Mouse (Mus musculus): ENCODE measurements around the gene Urb2. TPM values are rescaled to one million over a fixed set of nuclear protein-coding genes. Genes with fewer than 3 reads are reported as not detected.
A peak's percentile ranks its signal among the peaks of the same experiment; 100 is the strongest.
"Not testable (repeated sequence)": the region's sequence is repeated elsewhere in the genome, so short reads cannot be mapped to it uniquely, and the experiment has no call there.

The Urb2 gene
- polyA plus RNA-seq, 1 experiment from 2014 or later = 2.4 TPM

- Histone ChIP-seq H3K27ac (ENCODE audit: low read length) (no peak overlapping the region), H3K4me1 (ENCODE audit: control insufficient read depth, low read depth, low read length) (no peaks in the 10 kb centered on the region), H3K27me3 (ENCODE audit: control insufficient read depth, insufficient read depth, low read depth, low read length) (no peaks in the 10 kb centered on the region), H3K9me3 (replicated peaks; ENCODE audit: control insufficient read depth, low read length) (no peaks in the 10 kb centered on the region), H3K36me3 (ENCODE audit: control insufficient read depth, insufficient read depth) (peaks cover 50% of the 10 kb centered on the region), H3K4me3 (ENCODE audit: low read depth, low read length) (no peak overlapping the region), H3K9ac (ENCODE audit: low read depth, low read length) (no peak overlapping the region), H3K4me2 (ENCODE audit: low read depth, low read length) (no peak overlapping the region)
- 86% methylated on average over 10 of the region's 10 CpGs for WGBS (ENCODE audit: insufficient replicate concordance)
- ATAC-seq (ENCODE audit: low read depth) = peak; percentile 72
These were observed 18.7 kb upstream of the Urb2 start for GRCm38 (mm10) chr8:124002546-124003108.

- H3K4me2 ChIP-seq (ENCODE audit: low read depth, low read length) = no peak overlapping the region
- 61% methylated on average over 6 of the region's 6 CpGs for WGBS (ENCODE audit: insufficient replicate concordance)
- peaks cover 20% of the 10 kb centered on the region for H3K4me1 ChIP-seq (ENCODE audit: control insufficient read depth, low read depth, low read length)
- H3K4me3 ChIP-seq (ENCODE audit: low read depth, low read length) = no peak overlapping the region
- no peaks in the 10 kb centered on the region for H3K27me3 ChIP-seq (ENCODE audit: control insufficient read depth, insufficient read depth, low read depth, low read length)
- H3K36me3 ChIP-seq (ENCODE audit: control insufficient read depth, insufficient read depth) = peaks cover 49% of the 10 kb centered on the region
- H3K9me3 ChIP-seq (replicated peaks; ENCODE audit: control insufficient read depth, low read length) = no peaks in the 10 kb centered on the region
- no peak for ATAC-seq (ENCODE audit: low read depth)
- H3K9ac ChIP-seq (ENCODE audit: low read depth, low read length) = no peak overlapping the region
- no peak overlapping the region for H3K27ac ChIP-seq (ENCODE audit: low read length)
These were observed 13.5 kb upstream of the Urb2 start for GRCm38 (mm10) chr8:124007829-124008228.

- Histone ChIP-seq H3K36me3 (ENCODE audit: control insufficient read depth, insufficient read depth) (peaks cover 27% of the 10 kb centered on the region), H3K27me3 (ENCODE audit: control insufficient read depth, insufficient read depth, low read depth, low read length) (no peaks in the 10 kb centered on the region), H3K4me2 (ENCODE audit: low read depth, low read length) (peak overlapping the region; percentile 14; the same call in 1 of the 2 replicates), H3K9me3 (replicated peaks; ENCODE audit: control insufficient read depth, low read length) (no peaks in the 10 kb centered on the region), H3K4me1 (ENCODE audit: control insufficient read depth, low read depth, low read length) (peaks cover 36% of the 10 kb centered on the region), H3K9ac (ENCODE audit: low read depth, low read length) (no peak overlapping the region), H3K27ac (ENCODE audit: low read length) (no peak overlapping the region), H3K4me3 (ENCODE audit: low read depth, low read length) (no peak overlapping the region)
- 18% methylated on average over 3 of the region's 3 CpGs for WGBS (ENCODE audit: insufficient replicate concordance)
- 0 out of 2 replicates have a peak, but pooled peaks have one; percentile 13 for ATAC-seq (ENCODE audit: low read depth)
These were observed 9.7 kb upstream of the Urb2 start for GRCm38 (mm10) chr8:124011580-124011979.

- WGBS (ENCODE audit: insufficient replicate concordance) = 88% methylated on average over 3 of the region's 3 CpGs
- no peak overlapping the region for H3K9ac ChIP-seq (ENCODE audit: low read depth, low read length)
- peaks cover 23% of the 10 kb centered on the region for H3K36me3 ChIP-seq (ENCODE audit: control insufficient read depth, insufficient read depth)
- peak overlapping the region; percentile 14; the same call in 1 of the 2 replicates for H3K4me2 ChIP-seq (ENCODE audit: low read depth, low read length)
- no peak overlapping the region for H3K4me3 ChIP-seq (ENCODE audit: low read depth, low read length)
- H3K9me3 ChIP-seq (replicated peaks; ENCODE audit: control insufficient read depth, low read length) = no peaks in the 10 kb centered on the region
- ATAC-seq (ENCODE audit: low read depth) = no peak
- H3K27me3 ChIP-seq (ENCODE audit: control insufficient read depth, insufficient read depth, low read depth, low read length) = no peaks in the 10 kb centered on the region
- no peak overlapping the region for H3K27ac ChIP-seq (ENCODE audit: low read length)
- H3K4me1 ChIP-seq (ENCODE audit: control insufficient read depth, low read depth, low read length) = peaks cover 40% of the 10 kb centered on the region
These were observed 9.2 kb upstream of the Urb2 start for GRCm38 (mm10) chr8:124011989-124012586.

DNA sequence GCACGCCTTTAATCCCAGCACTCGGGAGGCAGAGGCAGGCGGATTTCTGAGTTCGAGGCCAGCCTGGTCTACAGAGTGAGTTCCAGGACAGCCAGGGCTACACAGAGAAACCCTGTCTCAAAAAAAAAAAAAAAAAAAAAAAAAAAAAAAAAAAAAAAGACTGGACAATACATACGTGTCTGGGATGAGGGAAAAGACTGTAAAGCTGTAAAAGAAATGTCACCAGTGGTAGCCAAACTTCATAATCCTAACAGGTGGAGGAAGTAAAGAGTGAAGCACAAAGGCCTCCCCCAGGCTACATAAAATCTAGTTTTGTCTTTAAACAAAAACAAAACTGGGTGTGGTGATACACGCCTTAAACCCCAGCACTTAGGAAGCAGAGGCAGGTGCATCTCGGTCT lies 7.0 kb upstream of the Urb2 start:
- not testable (repeated sequence) for H3K36me3 ChIP-seq (ENCODE audit: control insufficient read depth, insufficient read depth); H3K9ac ChIP-seq (ENCODE audit: low read depth, low read length); H3K27ac ChIP-seq (ENCODE audit: low read length); H3K4me3 ChIP-seq (ENCODE audit: low read depth, low read length); ATAC-seq (ENCODE audit: low read depth); H3K9me3 ChIP-seq (replicated peaks; ENCODE audit: control insufficient read depth, low read length); H3K4me2 ChIP-seq (ENCODE audit: low read depth, low read length); H3K27me3 ChIP-seq (ENCODE audit: control insufficient read depth, insufficient read depth, low read depth, low read length)
- 71% methylated on average over 7 of the region's 7 CpGs for WGBS (ENCODE audit: insufficient replicate concordance)
- H3K4me1 ChIP-seq (ENCODE audit: control insufficient read depth, low read depth, low read length) = peaks cover 57% of the 10 kb centered on the region

- H3K36me3 ChIP-seq (ENCODE audit: control insufficient read depth, insufficient read depth) = no peaks in the 10 kb centered on the region; the same call in 1 of the 2 replicates
- H3K27me3 ChIP-seq (ENCODE audit: control insufficient read depth, insufficient read depth, low read depth, low read length) = no peaks in the 10 kb centered on the region
- H3K27ac ChIP-seq (ENCODE audit: low read length) = no peak overlapping the region
- H3K4me1 ChIP-seq (ENCODE audit: control insufficient read depth, low read depth, low read length) = peaks cover 62% of the 10 kb centered on the region
- no peak for ATAC-seq (ENCODE audit: low read depth)
- 63% methylated on average over 3 of the region's 3 CpGs for WGBS (ENCODE audit: insufficient replicate concordance)
- no peak overlapping the region for H3K4me3 ChIP-seq (ENCODE audit: low read depth, low read length)
- H3K9me3 ChIP-seq (replicated peaks; ENCODE audit: control insufficient read depth, low read length) = no peaks in the 10 kb centered on the region
- no peak overlapping the region for H3K4me2 ChIP-seq (ENCODE audit: low read depth, low read length)
- no peak overlapping the region for H3K9ac ChIP-seq (ENCODE audit: low read depth, low read length)
These were observed 6.6 kb upstream of the Urb2 start for GRCm38 (mm10) chr8:124014751-124015150.

DNA sequence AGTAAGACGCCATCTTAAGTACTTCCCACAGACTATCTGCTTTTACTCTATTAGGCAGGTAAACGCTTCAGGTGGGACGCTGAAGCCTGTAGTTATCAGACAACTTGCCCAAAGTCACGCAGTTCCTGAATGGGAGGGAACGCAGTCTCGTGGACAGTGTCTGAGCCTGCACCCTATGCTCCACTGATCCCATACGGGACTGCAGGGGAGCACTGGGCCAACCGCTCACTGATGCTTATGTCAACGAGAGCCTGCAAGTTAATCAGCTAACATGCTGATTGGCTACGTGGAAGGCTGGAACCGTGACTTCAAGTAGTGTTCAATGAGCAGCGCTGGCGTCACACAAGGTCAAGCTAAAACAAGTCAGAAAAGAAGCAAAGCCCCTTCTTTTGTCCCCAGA lies 1.5 kb upstream of the Urb2 start:
- Histone ChIP-seq H3K27ac (ENCODE audit: low read length) (peak overlapping the region; percentile 84), H3K4me1 (ENCODE audit: control insufficient read depth, low read depth, low read length) (peaks cover 48% of the 10 kb centered on the region), H3K9ac (ENCODE audit: low read depth, low read length) (peak overlapping the region; percentile 89), H3K36me3 (ENCODE audit: control insufficient read depth, insufficient read depth) (no peaks in the 10 kb centered on the region), H3K4me2 (ENCODE audit: low read depth, low read length) (peak overlapping the region; percentile 94), H3K4me3 (ENCODE audit: low read depth, low read length) (peak overlapping the region; percentile 89), H3K27me3 (ENCODE audit: control insufficient read depth, insufficient read depth, low read depth, low read length) (no peaks in the 10 kb centered on the region), H3K9me3 (replicated peaks; ENCODE audit: control insufficient read depth, low read length) (no peaks in the 10 kb centered on the region)
- ATAC-seq (ENCODE audit: low read depth) = peak; percentile 64
- 8% methylated on average over 13 of the region's 13 CpGs for WGBS (ENCODE audit: insufficient replicate concordance)

GRCm38 (mm10) chr8:124020439-124021236 lies 670 bp upstream of the Urb2 start:
- under 1% methylated on average over 57 of the region's 87 CpGs for WGBS (ENCODE audit: insufficient replicate concordance)
- Histone ChIP-seq H3K27me3 (ENCODE audit: control insufficient read depth, insufficient read depth, low read depth, low read length) (no peaks in the 10 kb centered on the region), H3K9me3 (replicated peaks; ENCODE audit: control insufficient read depth, low read length) (no peaks in the 10 kb centered on the region), H3K4me1 (ENCODE audit: control insufficient read depth, low read depth, low read length) (peaks cover 43% of the 10 kb centered on the region), H3K27ac (ENCODE audit: low read length) (peak overlapping the region; percentile 84), H3K4me2 (ENCODE audit: low read depth, low read length) (peak overlapping the region; percentile 94), H3K4me3 (ENCODE audit: low read depth, low read length) (peak overlapping the region; percentile 89), H3K36me3 (ENCODE audit: control insufficient read depth, insufficient read depth) (peaks cover 2% of the 10 kb centered on the region), H3K9ac (ENCODE audit: low read depth, low read length) (peak overlapping the region; percentile 89)
- peak; percentile 86 for ATAC-seq (ENCODE audit: low read depth)

- not testable (repeated sequence) for H3K9me3 ChIP-seq (replicated peaks; ENCODE audit: control insufficient read depth, low read length); H3K9ac ChIP-seq (ENCODE audit: low read depth, low read length); H3K4me3 ChIP-seq (ENCODE audit: low read depth, low read length); H3K27me3 ChIP-seq (ENCODE audit: control insufficient read depth, insufficient read depth, low read depth, low read length); H3K4me2 ChIP-seq (ENCODE audit: low read depth, low read length); ATAC-seq (ENCODE audit: low read depth); H3K4me1 ChIP-seq (ENCODE audit: control insufficient read depth, low read depth, low read length); H3K27ac ChIP-seq (ENCODE audit: low read length)
- H3K36me3 ChIP-seq (ENCODE audit: control insufficient read depth, insufficient read depth) = peaks cover 35% of the 10 kb centered on the region
- 73% methylated on average over 2 of the region's 2 CpGs for WGBS (ENCODE audit: insufficient replicate concordance)
These were observed 5.0 kb downstream of the Urb2 start for GRCm38 (mm10) chr8:124026265-124026664.
